Mouse (Mus musculus): ENCODE results near the gene Trappc12. TPM values are rescaled to one million over a fixed set of nuclear protein-coding genes. Genes with fewer than 3 reads are reported as not detected.

Trappc12 gene
- polyA plus RNA-seq, 1 experiment: 7.8 TPM

DNA sequence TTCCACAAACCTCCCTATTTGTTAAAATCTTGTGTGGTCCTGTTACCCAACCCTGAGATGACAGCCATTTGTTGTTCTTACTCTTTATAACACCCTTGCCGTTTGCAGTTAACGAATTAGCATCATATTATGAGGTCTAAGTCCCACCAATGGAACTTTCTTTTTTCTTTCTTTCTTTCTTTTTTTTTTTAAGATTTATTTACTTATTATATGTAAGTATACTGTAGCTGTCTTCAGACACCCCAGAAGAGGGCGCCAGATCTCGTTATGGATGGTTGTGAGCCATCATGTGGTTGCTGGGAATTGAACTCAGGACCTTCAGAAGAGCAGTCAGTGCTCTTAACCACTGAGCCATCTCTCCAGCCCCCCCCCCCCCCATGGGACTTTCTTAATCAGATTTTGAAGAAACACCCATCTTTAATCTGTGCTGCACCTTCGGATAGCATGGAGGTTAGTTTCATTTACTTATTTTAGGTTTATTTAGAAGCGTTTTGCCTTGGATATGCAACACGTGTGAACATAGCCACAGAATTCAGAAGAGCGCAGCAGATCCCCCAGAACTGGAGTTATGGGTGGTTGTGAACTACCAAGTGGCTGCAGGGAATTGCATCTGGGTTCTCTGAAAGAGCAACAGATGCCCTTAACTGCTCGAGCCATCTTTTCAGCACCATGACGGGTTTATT, 76.1 kb downstream of the Trappc12 start:
- Histone ChIP-seq H3K27me3 (replicated peaks) (no peaks in the 10 kb centered on the region), H3K4me1 (peaks cover 18% of the 10 kb centered on the region), H3K4me3 (replicated peaks) (peak overlapping the region; percentile 96), H3K36me3 (replicated peaks; ENCODE audit: low read length) (peaks cover 18% of the 10 kb centered on the region), H3K9me3 (no peaks in the 10 kb centered on the region)
- no peak for TF ChIP-seq GATA1 (IDR thresholded peaks at IDR 0.05; ENCODE audit: borderline replicate concordance, low read length)
- TF ChIP-seq FLI1 (IDR thresholded peaks at IDR 0.05; ENCODE audit: low read length): no peak

- Histone ChIP-seq H3K36me3 (replicated peaks; ENCODE audit: low read length) (peaks cover 4% of the 10 kb centered on the region), H3K4me1 (peaks cover 8% of the 10 kb centered on the region), H3K4me3 (replicated peaks) (no peak overlapping the region), H3K9me3 (no peaks in the 10 kb centered on the region), H3K27me3 (replicated peaks) (peaks cover 6% of the 10 kb centered on the region)
- TF ChIP-seq GATA1 (IDR thresholded peaks at IDR 0.05; ENCODE audit: borderline replicate concordance, low read length) (no peak), FLI1 (IDR thresholded peaks at IDR 0.05; ENCODE audit: low read length) (no peak)
Observed at GRCm38 (mm10) chr12:28667287-28667686, 83.0 kb downstream of the Trappc12 start.

GRCm38 (mm10) chr12:28666734-28667133, 83.5 kb downstream of the Trappc12 start:
- Histone ChIP-seq H3K9me3 (no peaks in the 10 kb centered on the region), H3K4me1 (peaks cover 8% of the 10 kb centered on the region), H3K4me3 (replicated peaks) (peak overlapping the region; percentile 9), H3K36me3 (replicated peaks; ENCODE audit: low read length) (peaks cover 7% of the 10 kb centered on the region), H3K27me3 (replicated peaks) (peaks cover 6% of the 10 kb centered on the region)
- TF ChIP-seq GATA1 (IDR thresholded peaks at IDR 0.05; ENCODE audit: borderline replicate concordance, low read length): no peak
- TF ChIP-seq FLI1 (IDR thresholded peaks at IDR 0.05; ENCODE audit: low read length): no peak

DNA sequence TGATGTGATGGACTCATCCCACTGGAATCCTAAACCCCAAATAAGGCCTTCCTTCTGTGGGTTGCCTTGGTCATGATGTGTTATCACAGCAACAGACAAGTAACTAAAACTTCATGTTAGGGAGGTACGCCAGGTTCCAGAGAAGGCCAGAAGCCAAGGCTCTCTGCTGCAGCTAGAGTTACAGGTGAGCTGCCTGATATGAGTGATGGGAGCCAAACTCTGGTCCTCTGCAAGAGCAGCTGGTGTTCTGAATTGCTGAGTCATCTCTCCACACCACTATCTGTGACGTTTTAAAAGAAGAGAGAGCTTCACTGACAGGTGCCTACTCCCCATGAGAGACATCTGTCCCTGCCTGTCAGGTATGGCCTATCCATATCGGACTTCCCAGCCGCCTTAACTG, 87.6 kb downstream of the Trappc12 start:
- H3K4me1 ChIP-seq: peaks cover 7% of the 10 kb centered on the region
- H3K36me3 ChIP-seq (replicated peaks; ENCODE audit: low read length): peaks cover 44% of the 10 kb centered on the region
- no peak overlapping the region for H3K4me3 ChIP-seq (replicated peaks)
- H3K9me3 ChIP-seq: no peaks in the 10 kb centered on the region
- no peak for TF ChIP-seq FLI1 (IDR thresholded peaks at IDR 0.05; ENCODE audit: low read length)
- H3K27me3 ChIP-seq (replicated peaks): peaks cover 6% of the 10 kb centered on the region

DNA sequence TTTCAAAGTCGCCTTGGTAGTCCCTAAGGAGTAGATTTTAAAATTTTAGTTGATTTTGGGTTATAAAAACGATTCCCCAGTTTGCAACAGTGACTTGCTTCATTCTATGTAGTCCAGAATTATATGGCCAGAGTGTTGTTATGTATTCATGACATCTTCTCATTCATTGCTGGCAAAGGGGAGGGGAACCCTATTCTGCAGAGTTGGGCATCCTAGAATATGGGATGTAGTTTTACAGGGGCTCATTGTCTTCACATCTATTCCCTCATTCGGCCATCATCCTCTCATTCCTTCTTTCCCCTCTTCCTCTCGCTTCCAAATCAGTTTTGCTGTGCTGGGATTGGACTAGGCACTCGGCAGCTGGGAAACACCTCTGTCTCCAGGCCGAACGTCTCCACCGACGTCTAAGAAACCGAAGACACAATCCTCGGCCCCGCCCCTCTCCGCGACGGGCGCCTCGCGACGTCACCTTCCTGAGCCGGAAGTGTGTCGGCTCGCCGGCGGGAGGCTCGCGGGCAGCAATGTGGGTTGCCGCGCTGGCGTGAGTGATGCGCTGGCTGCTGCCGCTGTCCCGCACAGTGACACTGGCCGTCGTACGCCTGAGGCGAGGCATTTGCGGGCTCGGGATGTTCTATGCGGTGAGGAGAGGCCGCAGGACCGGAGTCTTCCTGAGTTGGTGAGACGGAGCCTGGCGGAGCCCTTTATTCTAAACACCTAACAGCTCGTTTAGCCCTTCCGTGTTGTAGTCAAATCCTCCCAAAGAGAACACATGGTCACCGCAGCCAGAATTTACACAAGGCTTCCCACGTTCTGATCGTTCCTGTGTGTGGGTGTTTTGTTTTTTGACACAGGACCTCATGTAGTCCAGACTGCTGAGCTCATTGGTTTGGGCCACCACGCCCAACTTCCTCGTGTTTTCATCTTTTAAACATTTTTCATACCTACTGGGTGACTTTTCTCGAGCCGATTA, 100.8 kb downstream of the Trappc12 start, which contains the start of gene Rnaseh1:
TSS of gene Rnaseh1 (plus strand) at position 462 of the 970 bp plus-strand sequence.
- H3K27me3 ChIP-seq (replicated peaks): peaks cover 8% of the 10 kb centered on the region
- H3K36me3 ChIP-seq (replicated peaks; ENCODE audit: low read length): peaks cover 29% of the 10 kb centered on the region
- no peaks in the 10 kb centered on the region for H3K9me3 ChIP-seq
- H3K4me3 ChIP-seq (replicated peaks): peak within 1 kb of the TSS; percentile 96
- peaks cover 16% of the 10 kb centered on the region for H3K4me1 ChIP-seq
- TF ChIP-seq FLI1 (IDR thresholded peaks at IDR 0.05; ENCODE audit: low read length): no peak; the same call in 1 of the 2 replicates
- no peak for TF ChIP-seq GATA1 (IDR thresholded peaks at IDR 0.05; ENCODE audit: borderline replicate concordance, low read length)

Other genes with a start within 250 kb of the Trappc12 start
- gene Dcdc2c, start 198.1 kb downstream of the Trappc12 start, polyA plus RNA-seq (2012; ENCODE audit: insufficient read depth, low replicate concordance): not detected in 2 replicates
- not detected in 2 replicates for gene Allc, start 167.9 kb downstream of the Trappc12 start, polyA plus RNA-seq (2012; ENCODE audit: insufficient read depth, low replicate concordance)
- 20.7 and 32.6 TPM in 2 replicates for gene Colec11, start 127.1 kb downstream of the Trappc12 start, polyA plus RNA-seq (2012; ENCODE audit: insufficient read depth, low replicate concordance)
- 23.0 and 205 TPM in 2 replicates for gene Rps7, start 114.5 kb downstream of the Trappc12 start, polyA plus RNA-seq (2012; ENCODE audit: insufficient read depth, low replicate concordance)
- 8.1 TPM in 1 of 2 replicates, not detected in the other for gene Rnaseh1, start 100.9 kb downstream of the Trappc12 start, polyA plus RNA-seq (2012; ENCODE audit: insufficient read depth, low replicate concordance)
- gene Adi1, start 75.2 kb downstream of the Trappc12 start, polyA plus RNA-seq (2012; ENCODE audit: insufficient read depth, low replicate concordance): 5.1 TPM in 1 of 2 replicates, not detected in the other
- 33.6 and 41.1 TPM in 2 replicates for gene Eipr1, start 1.3 kb upstream of the Trappc12 start, polyA plus RNA-seq (2012; ENCODE audit: insufficient read depth, low replicate concordance)